Mouse (Mus musculus) liver, embryonic 14.5 days (tissue): Measurements from ENCODE around the gene Zfp709.
"Not testable (repeated sequence)": the region's sequence is repeated elsewhere in the genome, so short reads cannot be mapped to it uniquely, and the experiment has no call there.

ENCODE experiments used
- CTCF ChIP-seq: IDR thresholded peaks from 2 replicates; pipeline ENCODE4 v1.5.1; 2016; ENCODE audit warnings: antibody characterized with exemption, low read depth, control low read depth
- EP300 ChIP-seq: IDR thresholded peaks from 2 replicates; pipeline ENCODE4 v1.6.1; 2016; ENCODE audit warnings: antibody characterized with exemption, low read depth

- not testable (repeated sequence) for TF ChIP-seq EP300, CTCF
Observed at GRCm38 (mm10) chr8:71900666-71901065, 18.8 kb downstream of the Zfp709 start.
